Mouse (Mus musculus): ENCODE results near the gene Sf3b2. TPM values are rescaled to one million over a fixed set of nuclear protein-coding genes. Genes with fewer than 3 reads are reported as not detected.

The Sf3b2 gene
- polyA plus RNA-seq (2014; fragmentation: Nextera tagmentation; extraction: Ambion mirVana): 201 and 208 TPM in 2 replicates

DNA sequence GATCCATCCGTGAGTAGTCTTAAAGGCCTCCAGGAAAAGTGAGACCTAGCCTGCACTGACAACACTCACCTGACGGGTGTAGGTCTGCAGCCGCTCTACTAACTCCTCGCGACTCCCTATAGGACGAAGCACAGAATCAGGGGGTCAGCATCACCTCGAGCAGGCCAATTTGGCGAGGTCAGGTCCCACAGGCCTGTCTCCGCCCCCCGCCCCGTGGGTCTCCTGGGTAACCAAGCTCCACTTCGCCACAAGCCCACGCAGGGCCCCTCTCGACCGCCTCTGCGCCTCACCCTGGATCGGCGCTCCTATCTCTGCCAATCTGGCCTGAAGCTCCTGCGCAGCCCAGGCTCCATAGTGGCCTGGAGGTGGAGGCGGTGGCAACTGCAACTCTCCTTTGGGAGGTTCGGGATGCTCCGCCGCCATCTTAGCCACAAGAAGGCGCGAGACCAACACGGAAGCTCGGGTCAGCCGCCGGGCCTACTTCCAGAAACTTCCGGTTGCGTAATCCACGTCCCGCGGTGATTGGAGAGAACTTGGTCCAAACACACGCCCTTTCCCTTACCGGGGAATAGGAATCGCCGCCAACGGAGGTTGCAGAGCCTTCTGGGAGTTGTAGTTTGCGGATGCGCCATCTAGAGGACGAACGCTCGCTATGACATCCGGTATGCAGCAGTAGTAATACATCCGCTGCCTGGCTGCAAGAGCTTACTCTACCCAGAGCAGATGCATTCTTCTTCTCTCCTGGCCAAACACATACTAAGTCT lies at the start of gene Sf3b2:
Sf3b2 (minus strand) TSS at position 484 of the 764 bp plus-strand sequence.
- ATAC-seq (ENCODE audit: insufficient number of reproducible peaks, insufficient read depth, low FRiP score, low read depth): peak; percentile 92
- Histone ChIP-seq H3K4me2 (ENCODE audit: low read length) (peak within 1 kb of the TSS; percentile 81), H3K9ac (ENCODE audit: low read length) (peak within 1 kb of the TSS; percentile 90), H3K27ac (replicated peaks in 1 of 2; ENCODE audit: control insufficient read depth in 1 of 2, insufficient read depth in 1 of 2, low read depth in 2 of 2, low read length in 2 of 2) (peak within 1 kb of the TSS; percentile 82 to 90), H3K4me3 (ENCODE audit: control insufficient read depth in 1 of 2, insufficient read depth in 1 of 2, low read depth in 1 of 2, low read length in 2 of 2) (peak within 1 kb of the TSS; percentile 83 to 97), H3K4me1 (ENCODE audit: control insufficient read depth in 2 of 2, insufficient read depth in 2 of 2, low read length in 2 of 2) (peaks cover 12 to 29% of the 10 kb centered on the region in 2 experiments), H3K9me3 (ENCODE audit: control insufficient read depth, low read length) (no peaks in the 10 kb centered on the region), H3K27me3 (ENCODE audit: control insufficient read depth, insufficient read depth, low read length) (no peaks in the 10 kb centered on the region), H3K36me3 (ENCODE audit: control insufficient read depth, insufficient read depth, low read length) (peaks cover 40% of the 10 kb centered on the region)
- under 1% methylated on average over 46 of the region's 46 CpGs for WGBS

DNA sequence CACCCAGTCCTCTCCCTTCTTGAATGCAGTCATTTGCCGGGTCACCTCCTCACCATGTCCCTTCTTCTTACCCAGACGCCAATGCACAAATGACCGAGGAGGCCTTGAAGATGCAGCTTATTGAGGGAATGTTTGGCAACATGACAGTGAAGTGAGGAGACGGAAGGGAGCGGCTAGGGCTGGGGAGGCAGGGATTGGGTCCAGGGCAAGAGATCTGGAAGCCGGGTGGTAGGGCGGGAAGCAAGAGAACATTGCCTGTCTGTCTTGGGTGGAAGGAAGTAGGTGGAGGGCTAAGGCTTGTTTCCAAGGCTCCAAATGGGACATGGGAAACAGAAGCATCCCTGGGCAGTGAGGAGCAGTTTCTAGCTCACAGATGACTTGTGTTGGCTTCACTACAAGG lies 46.1 kb upstream of the Sf3b2 start:
- peaks cover 0 to 6% of the 10 kb centered on the region in 2 experiments; a peak in 2 of 4 replicates for H3K4me1 ChIP-seq (ENCODE audit: control insufficient read depth in 2 of 2, insufficient read depth in 2 of 2, low read length in 2 of 2)
- H3K27ac ChIP-seq (replicated peaks in 1 of 2; ENCODE audit: control insufficient read depth in 1 of 2, insufficient read depth in 1 of 2, low read depth in 2 of 2, low read length in 2 of 2): no peak overlapping the region
- H3K27me3 ChIP-seq (ENCODE audit: control insufficient read depth, insufficient read depth, low read length): no peaks in the 10 kb centered on the region
- no peak overlapping the region for H3K4me3 ChIP-seq (ENCODE audit: control insufficient read depth in 1 of 2, insufficient read depth in 1 of 2, low read depth in 1 of 2, low read length in 2 of 2)
- ATAC-seq (ENCODE audit: insufficient number of reproducible peaks, insufficient read depth, low FRiP score, low read depth): no peak
- H3K36me3 ChIP-seq (ENCODE audit: control insufficient read depth, insufficient read depth, low read length): no peaks in the 10 kb centered on the region
- no peaks in the 10 kb centered on the region for H3K9me3 ChIP-seq (ENCODE audit: control insufficient read depth, low read length)
- no peak overlapping the region for H3K9ac ChIP-seq (ENCODE audit: low read length)
- H3K4me2 ChIP-seq (ENCODE audit: low read length): no peak overlapping the region
- 84% methylated on average over 7 of the region's 7 CpGs for WGBS

DNA sequence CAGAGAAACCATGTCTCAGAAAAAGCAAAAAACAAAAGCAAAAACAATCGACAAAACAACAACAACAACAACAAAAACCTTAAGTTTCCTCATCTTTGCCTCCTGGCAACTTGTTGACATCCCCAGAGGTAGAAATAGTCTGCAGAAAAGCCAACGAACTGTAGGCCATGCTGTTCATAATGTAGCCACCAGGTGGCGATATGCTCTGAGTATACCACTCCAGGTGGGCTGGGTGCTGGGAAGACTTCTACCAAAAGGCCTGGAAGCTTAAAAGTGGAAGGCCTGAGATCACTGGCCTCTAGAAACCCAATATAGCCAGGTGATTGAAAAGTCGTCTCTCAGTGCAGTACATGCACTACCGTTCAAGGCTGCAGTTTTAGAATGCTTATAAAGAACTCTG lies 42.7 kb upstream of the Sf3b2 start:
- H3K27me3 ChIP-seq (ENCODE audit: control insufficient read depth, insufficient read depth, low read length): no peaks in the 10 kb centered on the region
- no peak overlapping the region for H3K27ac ChIP-seq (replicated peaks in 1 of 2; ENCODE audit: control insufficient read depth in 1 of 2, insufficient read depth in 1 of 2, low read depth in 2 of 2, low read length in 2 of 2)
- H3K9me3 ChIP-seq (ENCODE audit: control insufficient read depth, low read length): no peaks in the 10 kb centered on the region
- WGBS: 16% methylated on average over 5 of the region's 5 CpGs
- no peak for ATAC-seq (ENCODE audit: insufficient number of reproducible peaks, insufficient read depth, low FRiP score, low read depth)
- H3K4me3 ChIP-seq (ENCODE audit: control insufficient read depth in 1 of 2, insufficient read depth in 1 of 2, low read depth in 1 of 2, low read length in 2 of 2): no peak overlapping the region
- H3K4me1 ChIP-seq (ENCODE audit: control insufficient read depth in 2 of 2, insufficient read depth in 2 of 2, low read length in 2 of 2): peaks cover 6 to 7% of the 10 kb centered on the region in 2 experiments; a peak in 3 of 4 replicates
- H3K9ac ChIP-seq (ENCODE audit: low read length): no peak overlapping the region
- no peak overlapping the region for H3K4me2 ChIP-seq (ENCODE audit: low read length)
- no peaks in the 10 kb centered on the region for H3K36me3 ChIP-seq (ENCODE audit: control insufficient read depth, insufficient read depth, low read length)

DNA sequence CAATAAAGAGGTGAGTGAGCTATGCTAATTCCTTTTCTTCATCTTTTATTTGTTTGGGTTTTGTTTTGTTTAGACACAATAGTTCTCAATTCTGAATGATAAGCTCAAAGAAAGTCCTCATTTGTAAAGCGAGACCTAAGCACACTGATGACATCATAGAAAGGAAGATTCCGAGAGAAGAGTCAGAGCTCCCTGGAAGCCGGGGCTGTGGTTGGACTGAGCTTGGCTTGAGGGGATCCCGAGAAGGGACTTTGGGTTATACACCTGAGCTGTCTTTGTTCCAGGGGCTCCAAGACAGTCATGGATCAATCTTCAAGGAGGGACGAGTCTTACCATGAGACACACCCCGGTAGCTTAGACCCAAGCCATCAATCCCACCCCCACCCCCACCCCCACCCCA lies 40.2 kb upstream of the Sf3b2 start, which contains the start of gene Catsper1:
Catsper1 (plus strand) TSS at position 301 of the 400 bp plus-strand sequence.
- no peak within 1 kb of the TSS for H3K9ac ChIP-seq (ENCODE audit: low read length)
- peak within 1 kb of the TSS; percentile 40 to 52; a peak in 3 of 4 replicates for H3K27ac ChIP-seq (replicated peaks in 1 of 2; ENCODE audit: control insufficient read depth in 1 of 2, insufficient read depth in 1 of 2, low read depth in 2 of 2, low read length in 2 of 2)
- 90% methylated on average over 6 of the region's 6 CpGs for WGBS

DNA sequence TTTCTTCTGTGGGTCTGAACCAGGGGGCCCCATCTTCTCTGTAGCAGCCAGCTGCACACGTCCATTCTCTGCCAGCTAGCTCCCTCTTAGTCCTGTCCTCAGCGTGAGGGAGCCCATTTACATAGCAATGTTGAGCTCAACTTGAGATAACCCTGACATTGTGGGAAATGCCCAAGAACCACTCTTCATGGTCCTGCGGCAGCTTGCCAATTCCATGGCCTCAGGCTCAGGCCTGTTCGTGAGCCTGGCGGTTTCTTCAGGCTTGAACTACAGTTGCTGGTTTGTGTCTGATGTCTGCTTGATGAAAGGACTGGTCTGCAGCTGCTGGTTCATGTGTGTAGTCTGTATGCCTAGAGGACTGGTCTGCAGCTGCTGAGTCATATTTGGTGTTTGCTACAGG lies 39.5 kb upstream of the Sf3b2 start:
- no peak overlapping the region for H3K9ac ChIP-seq (ENCODE audit: low read length)
- H3K4me2 ChIP-seq (ENCODE audit: low read length): no peak overlapping the region
- H3K27ac ChIP-seq (replicated peaks in 1 of 2; ENCODE audit: control insufficient read depth in 1 of 2, insufficient read depth in 1 of 2, low read depth in 2 of 2, low read length in 2 of 2): peak overlapping the region; percentile 40 to 52; a peak in 3 of 4 replicates
- H3K9me3 ChIP-seq (ENCODE audit: control insufficient read depth, low read length): no peaks in the 10 kb centered on the region
- peaks cover 6 to 7% of the 10 kb centered on the region in 2 experiments; a peak in 3 of 4 replicates for H3K4me1 ChIP-seq (ENCODE audit: control insufficient read depth in 2 of 2, insufficient read depth in 2 of 2, low read length in 2 of 2)
- peak; percentile 42; the same call in 1 of the 2 replicates for ATAC-seq (ENCODE audit: insufficient number of reproducible peaks, insufficient read depth, low FRiP score, low read depth)
- no peak overlapping the region for H3K4me3 ChIP-seq (ENCODE audit: control insufficient read depth in 1 of 2, insufficient read depth in 1 of 2, low read depth in 1 of 2, low read length in 2 of 2)
- no peaks in the 10 kb centered on the region for H3K36me3 ChIP-seq (ENCODE audit: control insufficient read depth, insufficient read depth, low read length)
- H3K27me3 ChIP-seq (ENCODE audit: control insufficient read depth, insufficient read depth, low read length): no peaks in the 10 kb centered on the region
- 31% methylated on average over 5 of the region's 5 CpGs for WGBS

More for the DNA sequence above, 40.2 kb upstream of the Sf3b2 start, which contains the start of gene Catsper1:
- Histone ChIP-seq H3K27me3 (ENCODE audit: control insufficient read depth, insufficient read depth, low read length) (no peaks in the 10 kb centered on the region), H3K4me2 (ENCODE audit: low read length) (no peak within 1 kb of the TSS), H3K9me3 (ENCODE audit: control insufficient read depth, low read length) (no peaks in the 10 kb centered on the region), H3K4me3 (ENCODE audit: control insufficient read depth in 1 of 2, insufficient read depth in 1 of 2, low read depth in 1 of 2, low read length in 2 of 2) (no peak within 1 kb of the TSS), H3K36me3 (ENCODE audit: control insufficient read depth, insufficient read depth, low read length) (no peaks in the 10 kb centered on the region), H3K4me1 (ENCODE audit: control insufficient read depth in 2 of 2, insufficient read depth in 2 of 2, low read length in 2 of 2) (peaks cover 6 to 7% of the 10 kb centered on the region in 2 experiments; a peak in 3 of 4 replicates)
- no peak for ATAC-seq (ENCODE audit: insufficient number of reproducible peaks, insufficient read depth, low FRiP score, low read depth)

DNA sequence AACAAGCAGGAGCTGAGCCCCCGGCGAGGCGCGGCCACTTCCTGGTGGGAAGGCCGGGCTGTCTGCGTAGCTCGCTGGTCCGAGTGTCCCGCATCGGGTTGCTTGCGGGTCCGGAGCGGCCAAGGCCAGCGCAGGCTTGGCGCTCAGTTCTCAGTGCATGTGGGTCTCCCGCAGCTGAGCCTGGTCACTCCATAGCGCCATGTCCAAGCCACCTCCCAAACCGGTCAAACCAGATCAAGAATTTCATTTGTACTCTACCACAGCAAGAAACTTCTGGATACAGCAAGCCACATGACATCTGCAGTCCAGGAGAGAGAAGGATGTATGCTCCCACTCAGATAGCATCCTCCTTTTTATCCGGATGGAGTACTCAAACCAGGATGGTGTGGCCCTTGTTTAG lies 32.7 kb upstream of the Sf3b2 start:
- 69% methylated on average over 19 of the region's 19 CpGs for WGBS
- Histone ChIP-seq H3K36me3 (ENCODE audit: control insufficient read depth, insufficient read depth, low read length) (no peaks in the 10 kb centered on the region), H3K9me3 (ENCODE audit: control insufficient read depth, low read length) (no peaks in the 10 kb centered on the region), H3K4me1 (ENCODE audit: control insufficient read depth in 2 of 2, insufficient read depth in 2 of 2, low read length in 2 of 2) (no peaks in the 10 kb centered on the region), H3K27me3 (ENCODE audit: control insufficient read depth, insufficient read depth, low read length) (no peaks in the 10 kb centered on the region), H3K4me3 (ENCODE audit: control insufficient read depth in 1 of 2, insufficient read depth in 1 of 2, low read depth in 1 of 2, low read length in 2 of 2) (no peak overlapping the region), H3K4me2 (ENCODE audit: low read length) (no peak overlapping the region), H3K9ac (ENCODE audit: low read length) (no peak overlapping the region), H3K27ac (replicated peaks in 1 of 2; ENCODE audit: control insufficient read depth in 1 of 2, insufficient read depth in 1 of 2, low read depth in 2 of 2, low read length in 2 of 2) (no peak overlapping the region)
- ATAC-seq (ENCODE audit: insufficient number of reproducible peaks, insufficient read depth, low FRiP score, low read depth): no peak

DNA sequence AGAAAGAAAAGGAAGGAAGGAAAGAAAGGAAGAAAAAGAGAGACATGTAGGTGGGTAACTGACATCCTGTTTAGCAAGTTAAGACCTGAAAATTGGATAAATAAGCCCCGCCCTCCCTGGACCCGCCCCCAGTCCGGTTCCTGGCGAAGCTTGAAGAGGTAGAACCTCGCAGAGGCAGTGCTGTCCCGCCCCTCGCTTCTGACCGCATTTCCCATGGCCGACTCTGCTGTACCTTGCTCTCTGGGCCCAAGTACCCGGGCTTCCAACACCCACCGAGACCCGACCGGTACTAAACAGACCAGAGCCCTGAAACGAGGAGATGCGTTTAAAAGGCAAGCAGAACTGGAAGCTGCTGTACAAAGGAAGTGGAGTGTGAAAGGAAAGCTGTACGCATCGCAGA lies 28.5 kb upstream of the Sf3b2 start:
- WGBS: 52% methylated on average over 17 of the region's 17 CpGs
- Histone ChIP-seq H3K4me3 (ENCODE audit: control insufficient read depth in 1 of 2, insufficient read depth in 1 of 2, low read depth in 1 of 2, low read length in 2 of 2) (no peak overlapping the region), H3K36me3 (ENCODE audit: control insufficient read depth, insufficient read depth, low read length) (no peaks in the 10 kb centered on the region), H3K4me1 (ENCODE audit: control insufficient read depth in 2 of 2, insufficient read depth in 2 of 2, low read length in 2 of 2) (no peaks in the 10 kb centered on the region), H3K27me3 (ENCODE audit: control insufficient read depth, insufficient read depth, low read length) (no peaks in the 10 kb centered on the region), H3K4me2 (ENCODE audit: low read length) (no peak overlapping the region), H3K9me3 (ENCODE audit: control insufficient read depth, low read length) (no peaks in the 10 kb centered on the region), H3K27ac (replicated peaks in 1 of 2; ENCODE audit: control insufficient read depth in 1 of 2, insufficient read depth in 1 of 2, low read depth in 2 of 2, low read length in 2 of 2) (no peak overlapping the region), H3K9ac (ENCODE audit: low read length) (no peak overlapping the region)
- ATAC-seq (ENCODE audit: insufficient number of reproducible peaks, insufficient read depth, low FRiP score, low read depth): no peak
